Mouse (Mus musculus) ES-Bruce4 (cell line): ENCODE data around the gene Jmjd6.

Source experiments
- CTCF ChIP-seq: IDR thresholded peaks from one replicate; pipeline ENCODE4 v1.8.1; 2011; ENCODE audit warnings: low read depth, low read length
- EP300 ChIP-seq: IDR thresholded peaks from 2 replicates; pipeline ENCODE4 v1.6.1; 2011; ENCODE audit warnings: low read depth, low read length; ENCODE audit not compliant: insufficient read depth
- POLR2A ChIP-seq: IDR thresholded peaks from one replicate; pipeline ENCODE4 v1.8.1; 2011; ENCODE audit warnings: low read length; ENCODE audit not compliant: insufficient read depth

- no peak for TF ChIP-seq POLR2A
- no peak for TF ChIP-seq CTCF
- no peak for TF ChIP-seq EP300
Observed at GRCm38 (mm10) chr11:116868129-116868528, 24.9 kb upstream of the Jmjd6 start.
